Mouse (Mus musculus) hindbrain, embryonic 12.5 days (tissue): ENCODE measurements around the gene Hells. TPM values are rescaled to one million over a fixed set of nuclear protein-coding genes. Genes with fewer than 3 reads are reported as not detected.

Experiments
- ATAC-seq: fragments of 200-750 bp; cut with Nextera tagmentation; 2 replicates; pipeline ENCODE4 v1.8.0; 2017; ENCODE audit warnings: moderate TSS enrichment; ENCODE audit not compliant: low FRiP score
- H3K27ac ChIP-seq: fragments of 300-500 bp; sonication (generic); 2 replicates; pipeline ENCODE4 v1.5.1; 2016; ENCODE audit warnings: mild to moderate bottlenecking
- H3K27me3 ChIP-seq: fragments of 300-500 bp; sonication (generic); 2 replicates; pipeline ENCODE4 v1.6.1; 2016; ENCODE audit warnings: mild to moderate bottlenecking
- H3K36me3 ChIP-seq: fragments of 300-500 bp; sonication (generic); 2 replicates; pipeline ENCODE4 v1.6.1; 2016; ENCODE audit warnings: mild to moderate bottlenecking
- H3K4me1 ChIP-seq: fragments of 300-500 bp; sonication (generic); 2 replicates; pipeline ENCODE4 v1.6.1; 2016
- H3K4me2 ChIP-seq: fragments of 300-500 bp; sonication (generic); replicated peaks from 2 replicates; pipeline ENCODE4 v1.6.1; 2016; ENCODE audit warnings: mild to moderate bottlenecking
- H3K4me3 ChIP-seq: fragments of 300-500 bp; sonication (generic); 2 replicates; pipeline ENCODE4 v1.5.1; 2016; ENCODE audit warnings: mild to moderate bottlenecking
- H3K9ac ChIP-seq: fragments of 300-500 bp; sonication (generic); 2 replicates; pipeline ENCODE4 v1.6.1; 2016; ENCODE audit warnings: mild to moderate bottlenecking, moderate library complexity
- H3K9me3 ChIP-seq: fragments of 300-500 bp; sonication (generic); replicated peaks from 2 replicates; pipeline ENCODE4 v1.6.1; 2016; ENCODE audit warnings: mild to moderate bottlenecking
- WGBS: fragments of 180-500 bp; shearing (Covaris S2); methylation state at CpG from one replicate; pipeline ENCODE4 v1.1.7; 2016; 5-methylcytosine and 5-hydroxymethylcytosine counted together
- microRNA-seq: library from miRNA; unstranded; fragments of <30 nt; microRNA quantifications from one replicate; pipeline ENCODE4, GENCODE M21; 2017
- polyA plus RNA-seq: library from polyadenylated mRNA; unstranded; fragments of >200 nt; fragmentation: Nextera tagmentation; extraction: Ambion mirVana; gene quantifications from 2 replicates; pipeline ENCODE4 v1.2.1, GENCODE M21; 2016

Hells gene
- polyA plus RNA-seq, 1 experiment from 2014 or later = 45.7 TPM

GRCm38 (mm10) chr19:38944590-38945307 lies 14.0 kb downstream of the Hells start:
- H3K4me1 ChIP-seq = no peaks in the 10 kb centered on the region
- H3K4me2 ChIP-seq = no peak overlapping the region
- H3K27me3 ChIP-seq = no peaks in the 10 kb centered on the region
- no peak overlapping the region for H3K4me3 ChIP-seq
- H3K9me3 ChIP-seq = no peaks in the 10 kb centered on the region
- H3K36me3 ChIP-seq = peaks cover 27% of the 10 kb centered on the region; the same call in 1 of the 2 replicates
- WGBS = 93% methylated on average over 2 of the region's 2 CpGs
- H3K9ac ChIP-seq = no peak overlapping the region
- no peak for ATAC-seq
- H3K27ac ChIP-seq = no peak overlapping the region

GRCm38 (mm10) chr19:38970741-38971140 lies 40.0 kb downstream of the Hells start:
- H3K9me3 ChIP-seq = no peaks in the 10 kb centered on the region
- H3K9ac ChIP-seq = no peak overlapping the region
- no peak overlapping the region for H3K4me3 ChIP-seq
- WGBS = 91% methylated on average over 6 of the region's 6 CpGs
- no peaks in the 10 kb centered on the region for H3K27me3 ChIP-seq
- peaks cover 10% of the 10 kb centered on the region; the same call in 1 of the 2 replicates for H3K36me3 ChIP-seq
- H3K27ac ChIP-seq = no peak overlapping the region
- ATAC-seq = no peak
- no peaks in the 10 kb centered on the region for H3K4me1 ChIP-seq
- no peak overlapping the region for H3K4me2 ChIP-seq

GRCm38 (mm10) chr19:38972581-38972980 lies 41.9 kb downstream of the Hells start:
- WGBS = 82% methylated on average over 5 of the region's 5 CpGs
- Histone ChIP-seq H3K4me2 (no peak overlapping the region), H3K4me3 (no peak overlapping the region), H3K4me1 (no peaks in the 10 kb centered on the region), H3K36me3 (peaks cover 10% of the 10 kb centered on the region; the same call in 1 of the 2 replicates), H3K27me3 (no peaks in the 10 kb centered on the region), H3K9ac (no peak overlapping the region), H3K27ac (no peak overlapping the region), H3K9me3 (no peaks in the 10 kb centered on the region)
- no peak for ATAC-seq

DNA sequence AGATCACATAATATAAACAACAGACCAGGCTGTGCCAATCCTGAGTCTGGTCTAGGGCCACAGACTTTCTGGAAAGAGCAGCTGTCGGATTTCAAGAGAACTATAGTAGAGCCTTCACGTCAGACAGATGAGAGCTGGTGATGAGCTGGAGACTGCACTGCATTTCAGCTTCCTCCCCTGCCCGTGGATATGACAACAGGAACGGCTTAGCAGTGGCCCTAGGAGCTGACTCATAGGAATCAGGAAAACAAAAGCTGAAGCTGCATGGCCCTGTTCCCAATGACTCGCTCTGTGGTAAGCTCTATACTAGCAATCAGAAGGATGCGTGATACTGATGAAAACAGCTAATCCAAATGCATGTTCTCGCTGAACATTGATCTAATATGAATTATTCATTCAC lies 43.0 kb downstream of the Hells start:
- ATAC-seq = 0 out of 2 replicates have a peak, but pooled peaks have one; percentile 35
- 67% methylated on average over 7 of the region's 7 CpGs for WGBS
- Histone ChIP-seq H3K27ac (no peak overlapping the region), H3K9ac (no peak overlapping the region), H3K4me3 (no peak overlapping the region), H3K27me3 (no peaks in the 10 kb centered on the region), H3K4me2 (no peak overlapping the region), H3K36me3 (peaks cover 7% of the 10 kb centered on the region; the same call in 1 of the 2 replicates), H3K4me1 (no peaks in the 10 kb centered on the region), H3K9me3 (no peaks in the 10 kb centered on the region)

- H3K9me3 ChIP-seq = no peaks in the 10 kb centered on the region
- H3K36me3 ChIP-seq = no peaks in the 10 kb centered on the region
- no peak overlapping the region for H3K27ac ChIP-seq
- H3K4me1 ChIP-seq = no peaks in the 10 kb centered on the region
- no peak overlapping the region for H3K9ac ChIP-seq
- no peak overlapping the region for H3K4me3 ChIP-seq
- ATAC-seq = no peak
- H3K27me3 ChIP-seq = no peaks in the 10 kb centered on the region
- H3K4me2 ChIP-seq = no peak overlapping the region
These were observed 45.6 kb downstream of the Hells start for GRCm38 (mm10) chr19:38976269-38976668.

- 0% methylated on average over 1 of the region's 1 CpGs for WGBS
- H3K9ac ChIP-seq = no peak overlapping the region
- no peak for ATAC-seq
These were observed 51.3 kb downstream of the Hells start for GRCm38 (mm10) chr19:38981966-38982365.

DNA sequence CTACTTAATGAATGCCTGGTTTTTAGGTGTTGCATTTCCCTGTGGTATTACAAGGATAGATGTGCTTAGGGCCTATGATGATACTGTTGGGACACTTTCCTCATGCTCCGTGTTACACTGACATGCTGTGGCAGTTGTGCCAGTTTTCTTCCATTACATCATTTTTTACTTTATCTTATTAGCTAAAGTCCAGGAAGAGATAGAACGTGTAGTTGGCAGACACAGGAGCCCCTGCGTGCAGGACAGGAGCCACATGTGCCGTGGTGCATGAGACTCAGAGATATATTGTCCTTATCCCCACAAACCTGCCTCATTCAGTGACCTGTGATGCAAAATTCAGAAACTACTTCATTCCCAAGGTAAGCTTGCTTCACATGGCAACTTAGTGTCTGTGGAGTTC lies 67.5 kb downstream of the Hells start:
- no peak for ATAC-seq
- Histone ChIP-seq H3K27me3 (no peaks in the 10 kb centered on the region), H3K4me1 (no peaks in the 10 kb centered on the region), H3K4me3 (no peak overlapping the region), H3K27ac (no peak overlapping the region), H3K36me3 (no peaks in the 10 kb centered on the region), H3K9ac (no peak overlapping the region), H3K4me2 (no peak overlapping the region), H3K9me3 (no peaks in the 10 kb centered on the region)
- WGBS = 78% methylated on average over 4 of the region's 4 CpGs

More at GRCm38 (mm10) chr19:38981966-38982365, 51.3 kb downstream of the Hells start:
- no peaks in the 10 kb centered on the region for H3K27me3 ChIP-seq
- H3K4me3 ChIP-seq = no peak overlapping the region
- H3K4me2 ChIP-seq = no peak overlapping the region
- H3K4me1 ChIP-seq = no peaks in the 10 kb centered on the region
- H3K27ac ChIP-seq = no peak overlapping the region
- no peaks in the 10 kb centered on the region for H3K36me3 ChIP-seq
- H3K9me3 ChIP-seq = no peaks in the 10 kb centered on the region

- WGBS = 90% methylated on average over 1 of the region's 1 CpGs
These were observed 68.0 kb downstream of the Hells start for GRCm38 (mm10) chr19:38998676-38999075.

GRCm38 (mm10) chr19:39005132-39005531 lies 74.4 kb downstream of the Hells start:
- Histone ChIP-seq H3K27me3 (no peaks in the 10 kb centered on the region), H3K4me2 (no peak overlapping the region), H3K9me3 (no peaks in the 10 kb centered on the region), H3K4me1 (no peaks in the 10 kb centered on the region), H3K9ac (no peak overlapping the region), H3K36me3 (no peaks in the 10 kb centered on the region), H3K4me3 (no peak overlapping the region), H3K27ac (no peak overlapping the region)
- 94% methylated on average over 1 of the region's 1 CpGs for WGBS
- no peak for ATAC-seq

More at GRCm38 (mm10) chr19:38998676-38999075, 68.0 kb downstream of the Hells start:
- Histone ChIP-seq H3K4me3 (no peak overlapping the region), H3K4me2 (no peak overlapping the region), H3K27me3 (no peaks in the 10 kb centered on the region), H3K36me3 (no peaks in the 10 kb centered on the region), H3K4me1 (no peaks in the 10 kb centered on the region), H3K27ac (no peak overlapping the region), H3K9me3 (no peaks in the 10 kb centered on the region), H3K9ac (no peak overlapping the region)
- no peak for ATAC-seq

DNA sequence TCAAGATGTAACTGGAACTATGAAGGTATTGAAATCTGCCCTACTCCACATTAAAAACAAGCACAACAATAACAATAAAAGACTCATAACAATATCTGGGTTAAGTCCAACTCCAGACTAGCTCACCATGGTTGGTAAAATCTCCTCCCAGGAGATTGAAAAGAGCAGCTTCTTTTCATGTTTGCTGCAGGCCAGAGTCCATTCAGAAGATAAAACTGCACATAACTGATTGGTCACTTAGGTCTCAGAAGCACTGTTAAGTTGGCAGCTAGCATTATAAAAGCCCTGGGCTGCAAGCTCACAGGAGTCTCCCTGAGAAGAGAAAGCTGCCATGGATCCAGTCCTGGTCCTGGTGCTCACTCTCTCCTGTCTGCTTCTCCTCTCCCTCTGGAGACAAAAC lies 76.0 kb downstream of the Hells start, which contains the start of gene Cyp2c55:
Cyp2c55 (plus strand) TSS at position 305 of the 400 bp plus-strand sequence.
- Histone ChIP-seq H3K27me3 (no peaks in the 10 kb centered on the region), H3K36me3 (no peaks in the 10 kb centered on the region), H3K4me2 (no peak within 1 kb of the TSS), H3K4me1 (no peaks in the 10 kb centered on the region), H3K9ac (no peak within 1 kb of the TSS), H3K9me3 (no peaks in the 10 kb centered on the region), H3K27ac (no peak within 1 kb of the TSS), H3K4me3 (no peak within 1 kb of the TSS)
- ATAC-seq = no peak

Small RNA genes lying within 50 kb of the gene (microRNA-seq; reads per million reads assigned to microRNA genes)
- not detected for gene Gm23800

Other genes with a start within 250 kb of the Hells start
- gene Noc3l, start 111.7 kb upstream of the Hells start, polyA plus RNA-seq = 9.4 and 9.6 TPM in 2 replicates
- 5.6 and 6.1 TPM in 2 replicates for gene Tbc1d12, start 94.3 kb upstream of the Hells start, polyA plus RNA-seq
- not detected in 2 replicates for gene Cyp2c55, start 76.1 kb downstream of the Hells start, polyA plus RNA-seq
- not detected in 2 replicates for gene Cyp2c65, start 130.1 kb downstream of the Hells start, polyA plus RNA-seq
- gene Cyp2c66, start 183.0 kb downstream of the Hells start, polyA plus RNA-seq = not detected in 2 replicates